Mouse (Mus musculus): Measurements from ENCODE around the gene Pcgf2. TPM values are rescaled to one million over a fixed set of nuclear protein-coding genes. Genes with fewer than 3 reads are reported as not detected.
A peak's percentile ranks its signal among the peaks of the same experiment; 100 is the strongest.
"Not testable (repeated sequence)": the region's sequence is repeated elsewhere in the genome, so short reads cannot be mapped to it uniquely, and the experiment has no call there.

The Pcgf2 gene
- 10 to 100 TPM; 30.1 to 30.3 TPM for total RNA-seq (2021)

DNA sequence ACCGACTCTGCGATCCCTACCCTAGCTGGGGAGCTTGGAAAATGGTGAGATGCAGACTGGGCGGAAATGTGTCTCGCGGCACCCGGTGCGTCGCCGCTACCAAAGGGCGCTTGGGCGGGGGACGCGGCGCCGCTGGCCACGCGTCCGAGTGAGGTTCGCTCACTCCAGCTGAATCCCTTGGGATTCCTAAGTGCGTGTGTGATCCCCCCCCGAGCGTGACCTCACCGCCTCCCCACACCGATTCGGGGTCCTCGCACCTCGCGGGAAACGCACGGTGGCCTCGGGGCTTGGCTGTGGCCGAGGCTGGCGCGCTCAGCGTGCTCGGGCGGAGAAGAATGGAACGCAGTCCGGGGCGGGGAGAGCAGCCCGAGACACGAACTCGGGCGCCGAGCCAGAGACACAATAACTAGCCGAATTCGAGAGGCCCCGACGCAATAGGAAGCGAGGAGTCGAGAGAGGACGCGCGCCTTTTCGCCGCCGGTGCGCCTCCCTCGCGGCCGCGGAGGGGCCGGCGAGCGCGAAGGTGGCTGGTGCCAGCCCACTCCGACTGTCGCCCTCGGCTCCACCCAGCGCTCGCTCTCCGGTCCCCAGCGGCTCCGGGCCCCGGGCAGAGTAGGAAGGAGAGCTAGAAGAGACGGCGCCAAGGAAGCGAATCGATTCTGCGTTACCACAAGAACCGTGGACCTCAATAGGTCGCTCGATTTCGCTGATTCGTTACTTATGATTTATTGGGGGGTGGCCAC lies at the start of gene Pcgf2:
TSS of gene Pcgf2 (minus strand) at position 495 of the 743 bp plus-strand sequence.
- DNase-seq (ENCODE audit: low spot score in 2 of 2): peak; percentile 72
- intact Hi-C loops (cut with DNase I): no loop called here

DNA sequence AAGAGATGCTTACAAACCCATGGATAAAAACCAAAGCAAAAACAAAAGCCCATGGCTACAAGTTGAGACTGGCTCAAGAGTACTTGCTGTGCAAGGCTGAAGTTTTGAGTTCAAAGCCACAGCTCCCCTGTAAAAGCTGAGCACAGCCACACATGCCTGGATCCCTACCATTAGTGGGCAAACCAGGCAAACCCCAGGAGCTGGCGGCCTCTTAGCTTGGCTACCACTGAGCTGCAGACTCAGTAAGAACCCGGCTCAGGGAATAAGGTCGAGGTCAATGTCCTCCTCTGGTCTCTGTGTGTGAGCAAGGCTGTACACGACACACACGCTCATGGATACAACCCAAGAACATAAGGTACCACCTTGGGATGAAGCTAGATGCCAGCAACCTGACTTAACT lies 48.2 kb upstream of the Pcgf2 start:
- intact Hi-C loops (cut with DNase I): no loop called here
- no peak for DNase-seq (ENCODE audit: low spot score in 2 of 2)

DNA sequence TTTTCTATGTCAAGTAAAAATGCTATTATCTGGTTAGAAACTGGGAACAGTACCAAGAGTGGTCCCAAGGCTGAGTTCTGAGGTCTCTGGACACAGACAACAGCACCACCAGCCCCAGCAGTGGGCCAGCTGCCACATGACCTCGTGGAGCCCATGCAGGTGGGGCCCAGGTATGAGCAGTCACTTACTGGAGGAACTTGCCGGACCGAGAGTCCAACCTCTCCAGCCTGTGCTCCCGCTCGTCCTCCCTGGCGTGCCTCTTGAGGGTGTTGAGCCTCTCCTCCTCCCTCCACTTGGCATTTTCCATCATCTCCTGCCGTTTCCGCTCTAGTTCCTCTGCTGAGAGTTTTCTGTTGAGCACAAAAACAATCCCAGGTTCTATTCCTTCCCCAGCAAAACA lies 47.5 kb upstream of the Pcgf2 start:
- intact Hi-C loops (cut with DNase I): no loop called here
- DNase-seq (ENCODE audit: low spot score in 2 of 2): no peak

DNA sequence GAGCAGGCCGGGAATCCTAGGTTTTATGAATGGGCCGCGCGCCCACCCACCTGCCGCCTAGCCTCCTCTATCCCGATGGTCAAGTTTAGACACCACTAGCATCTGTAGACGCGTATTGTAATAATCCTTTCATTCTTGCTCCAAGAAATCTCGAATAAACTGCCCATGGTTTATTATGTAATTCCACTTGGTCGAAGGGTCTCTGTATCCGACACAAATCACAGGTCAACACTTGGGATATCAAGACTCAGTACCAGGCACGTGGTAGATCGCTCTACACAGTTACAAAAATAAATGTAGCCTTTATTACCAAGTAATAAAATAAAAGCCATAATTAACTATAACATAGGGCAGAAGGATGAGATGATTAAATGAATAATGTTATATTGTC lies 45.0 kb upstream of the Pcgf2 start:
- no peak for DNase-seq (ENCODE audit: low spot score in 2 of 2)
- intact Hi-C loops (cut with DNase I): loop anchor here (2.0 kb wide), 1 partner anchor 47 kb away; no protein-coding TSS in a partner anchor

DNA sequence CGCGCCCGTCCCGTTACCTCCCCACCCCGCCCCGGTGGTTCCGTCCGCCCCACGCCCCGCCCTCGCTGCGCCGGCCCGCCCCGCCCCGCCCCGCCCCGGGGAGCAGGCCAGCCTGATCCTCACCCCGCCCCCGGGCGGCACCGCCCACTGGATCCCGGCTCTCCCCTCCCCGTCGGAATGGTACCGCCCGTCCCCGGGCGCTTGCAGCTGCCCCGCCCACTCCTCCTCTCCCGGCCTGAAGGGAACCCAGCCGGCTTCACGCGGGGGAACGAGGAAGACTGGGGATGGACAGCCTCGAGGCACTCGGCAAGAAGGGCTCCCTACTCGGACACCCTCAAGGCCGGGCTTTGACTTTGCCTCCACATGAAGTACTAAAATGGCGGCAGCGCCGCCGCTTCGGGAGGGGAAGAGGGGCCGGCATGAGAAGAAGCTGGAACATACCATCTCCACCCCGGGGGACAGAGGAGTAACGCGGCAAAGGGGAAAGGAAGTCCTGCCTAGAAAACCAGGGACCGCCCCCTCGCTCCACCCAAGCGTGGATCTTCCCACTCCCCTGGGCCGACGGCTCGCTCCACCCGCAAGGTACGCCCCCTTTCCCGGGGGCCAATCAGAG lies 44.5 kb upstream of the Pcgf2 start:
- intact Hi-C loops (cut with DNase I): loop anchor here (2.0 kb wide), 1 partner anchor 46 kb away; no protein-coding TSS in a partner anchor
- DNase-seq (ENCODE audit: low spot score in 2 of 2): peak; percentile 97 to 99

DNA sequence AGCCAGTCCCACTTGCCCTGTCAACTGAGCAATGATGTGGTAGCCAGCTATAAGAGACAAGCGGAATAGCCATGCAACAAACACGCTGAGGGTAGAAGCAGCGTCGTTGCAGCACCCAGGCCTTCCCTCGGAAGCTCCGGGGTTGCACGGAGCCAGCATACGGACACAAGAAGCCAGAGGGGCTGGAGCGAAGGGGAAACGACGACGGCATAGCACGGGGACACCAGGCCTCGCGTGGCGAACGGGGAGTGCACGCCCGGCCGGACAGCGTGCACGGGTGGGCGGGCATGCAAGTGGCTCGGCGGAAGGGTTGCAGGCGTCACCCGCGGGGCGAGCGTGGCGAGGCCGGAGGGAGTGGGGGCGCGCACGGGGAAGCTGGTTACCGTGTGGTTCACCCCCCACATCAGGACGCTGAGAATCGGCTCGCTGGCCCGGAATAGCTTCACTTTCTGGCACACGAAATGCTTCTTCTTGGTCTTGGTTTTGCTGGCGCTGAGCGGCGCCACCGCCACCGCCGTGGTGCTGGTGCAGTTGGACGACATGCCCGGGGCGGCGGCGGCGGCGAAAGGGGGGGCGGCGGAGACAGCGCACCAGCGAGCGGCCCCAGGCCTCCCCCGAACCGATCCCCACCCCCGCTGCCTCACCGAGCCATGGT lies 43.9 kb upstream of the Pcgf2 start, which contains the start of gene Pip4k2b:
TSS of gene Pip4k2b (minus strand) at position 642 of the 655 bp plus-strand sequence.
- peak in 1 of 2 experiments; percentile 30 for DNase-seq (ENCODE audit: low spot score in 2 of 2)
- intact Hi-C loops (cut with DNase I): loop anchor here (2.0 kb wide), 1 partner anchor 45 kb away; no protein-coding TSS in a partner anchor

DNA sequence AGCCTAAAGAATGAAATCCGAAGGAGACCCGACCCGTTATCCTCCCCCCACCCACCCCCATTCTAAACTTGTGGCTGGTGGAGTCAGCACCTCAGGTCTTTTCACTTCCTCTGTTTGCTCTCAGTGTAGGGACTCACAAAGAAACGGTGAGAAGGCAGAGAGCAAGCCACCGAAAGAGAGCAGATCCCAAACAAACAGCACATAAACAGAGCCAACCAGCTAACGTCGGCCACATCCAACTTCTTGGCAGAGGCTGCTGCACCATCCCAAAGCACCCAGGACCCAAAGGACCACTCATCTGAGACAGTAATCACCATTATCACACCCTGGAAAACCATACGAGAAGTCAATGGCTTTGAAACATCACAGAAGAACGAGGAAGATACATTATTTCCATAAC lies 43.1 kb upstream of the Pcgf2 start:
- intact Hi-C loops (cut with DNase I): no loop called here
- no peak for DNase-seq (ENCODE audit: low spot score in 2 of 2)

DNA sequence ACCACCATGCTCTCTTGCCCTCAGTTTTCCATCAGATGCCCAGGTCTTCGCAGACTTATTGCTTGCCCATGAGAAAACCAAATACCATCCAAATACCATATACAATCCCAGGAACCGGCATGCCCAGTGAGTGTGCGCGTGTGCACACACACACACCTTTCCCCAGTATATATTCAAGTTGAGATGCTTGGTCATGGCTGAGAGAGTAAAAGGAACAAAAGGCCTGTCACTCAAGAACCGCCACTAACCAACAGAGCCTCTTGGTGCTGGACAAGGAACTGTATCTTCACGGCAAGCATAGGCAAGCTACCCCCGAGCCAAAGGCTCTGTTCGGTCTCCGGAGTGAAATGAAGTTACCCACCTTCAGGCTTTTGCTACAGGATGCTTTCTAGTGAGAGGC lies 42.3 kb upstream of the Pcgf2 start:
- intact Hi-C loops (cut with DNase I): no loop called here
- DNase-seq (ENCODE audit: low spot score in 2 of 2): no peak

DNA sequence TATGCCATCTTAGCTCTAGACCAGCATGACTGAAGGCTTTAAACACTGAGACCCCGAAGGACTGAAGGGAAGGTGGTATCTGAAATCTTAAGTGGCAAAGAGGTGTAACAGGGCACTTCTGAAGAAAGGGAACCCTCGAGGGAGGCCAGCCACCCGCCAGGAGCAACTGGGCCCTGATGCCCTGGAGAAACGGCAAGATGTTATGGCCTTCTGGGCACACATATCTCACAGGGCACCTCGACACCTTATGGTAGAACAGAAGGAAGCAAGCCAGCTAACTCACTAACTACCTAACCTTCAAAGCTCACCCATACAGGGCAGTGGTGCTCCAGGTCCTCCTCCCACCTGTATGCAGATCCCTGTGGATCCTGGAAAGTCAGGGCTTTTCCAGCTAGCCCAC lies 41.9 kb upstream of the Pcgf2 start:
- DNase-seq (ENCODE audit: low spot score in 2 of 2): no peak
- intact Hi-C loops (cut with DNase I): no loop called here

DNA sequence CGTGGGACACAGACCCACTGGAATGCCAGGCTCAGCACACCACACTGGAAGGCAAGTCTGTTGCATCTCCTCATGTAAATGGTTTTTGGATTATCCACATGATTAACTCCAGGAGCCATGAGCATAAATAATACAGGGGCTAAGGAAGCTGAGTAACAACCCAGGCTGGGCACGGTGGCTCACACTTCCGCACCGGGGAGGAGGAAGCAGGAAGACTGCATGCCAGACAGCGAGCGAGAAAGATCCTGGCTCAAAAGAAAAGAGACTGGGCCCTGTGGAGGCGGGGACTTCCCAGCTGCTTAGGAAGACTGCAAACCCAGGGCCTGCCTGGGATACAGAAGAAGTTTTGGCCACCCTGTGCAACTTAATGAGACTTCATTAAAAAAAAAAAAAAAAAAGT lies 39.9 kb upstream of the Pcgf2 start:
- intact Hi-C loops (cut with DNase I): no loop called here
- DNase-seq (ENCODE audit: low spot score in 2 of 2): peak in 1 of 2 experiments; percentile 66

DNA sequence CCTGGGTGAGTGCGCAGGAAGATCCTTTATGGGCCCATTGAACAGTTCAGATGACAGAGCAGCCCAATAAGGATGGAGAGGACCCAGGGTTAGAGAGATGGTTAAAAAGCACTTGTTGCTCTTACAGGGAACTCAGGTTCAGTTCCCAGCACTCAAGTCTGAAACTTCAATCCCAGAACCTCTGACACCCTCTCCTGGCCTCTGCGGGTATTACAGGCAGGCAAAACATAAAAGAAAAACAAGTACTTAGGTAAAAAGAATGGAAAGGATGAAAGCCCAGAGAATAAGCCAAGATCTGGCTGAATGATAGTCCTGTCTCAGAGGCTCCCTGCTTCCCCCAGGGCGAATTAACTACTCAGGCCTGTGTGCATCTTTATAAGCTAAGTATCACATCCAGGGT lies 38.9 kb upstream of the Pcgf2 start:
- intact Hi-C loops (cut with DNase I): no loop called here

DNA sequence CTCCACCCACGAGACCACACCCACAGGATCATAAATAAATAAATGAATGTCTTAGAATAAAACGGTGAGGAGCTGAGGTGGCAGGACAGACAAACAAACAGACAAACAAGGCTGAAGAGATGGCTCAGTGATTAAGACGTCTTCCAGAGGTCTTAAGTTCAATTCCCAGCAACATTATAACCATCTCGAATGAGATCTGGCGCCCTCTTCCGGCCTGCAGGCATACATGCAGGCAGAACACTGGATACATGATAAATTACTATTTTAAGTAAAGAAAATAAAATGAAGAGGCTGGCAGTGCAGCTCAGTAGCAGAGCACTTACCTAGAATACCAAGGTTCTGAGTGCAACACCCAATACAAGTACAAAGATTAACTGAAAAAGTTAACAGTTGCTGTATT lies 38.4 kb upstream of the Pcgf2 start:
- intact Hi-C loops (cut with DNase I): no loop called here
- no peak for DNase-seq (ENCODE audit: low spot score in 2 of 2)

More for the DNA sequence above, 38.9 kb upstream of the Pcgf2 start:
- DNase-seq (ENCODE audit: low spot score in 2 of 2): no peak

DNA sequence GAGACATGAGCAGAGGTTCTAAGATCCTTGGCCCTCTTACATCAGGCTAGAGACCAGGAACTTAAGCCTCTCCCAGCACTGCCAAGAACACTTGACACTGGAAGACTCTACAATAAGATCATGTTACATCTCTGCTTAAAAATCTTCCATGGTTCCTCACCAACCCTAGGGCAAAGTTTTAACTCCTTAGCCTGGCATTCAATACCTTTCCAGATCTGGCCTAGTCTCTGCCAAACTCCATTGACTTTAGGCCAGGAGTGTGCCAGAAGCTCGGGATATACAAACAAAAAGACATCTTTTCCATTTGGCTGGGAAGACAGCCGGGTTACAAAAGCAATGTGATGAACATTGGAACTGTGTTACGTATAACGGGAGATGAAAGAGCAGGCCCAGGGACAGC lies 37.3 kb upstream of the Pcgf2 start:
- intact Hi-C loops (cut with DNase I): no loop called here
- DNase-seq (ENCODE audit: low spot score in 2 of 2): no peak

DNA sequence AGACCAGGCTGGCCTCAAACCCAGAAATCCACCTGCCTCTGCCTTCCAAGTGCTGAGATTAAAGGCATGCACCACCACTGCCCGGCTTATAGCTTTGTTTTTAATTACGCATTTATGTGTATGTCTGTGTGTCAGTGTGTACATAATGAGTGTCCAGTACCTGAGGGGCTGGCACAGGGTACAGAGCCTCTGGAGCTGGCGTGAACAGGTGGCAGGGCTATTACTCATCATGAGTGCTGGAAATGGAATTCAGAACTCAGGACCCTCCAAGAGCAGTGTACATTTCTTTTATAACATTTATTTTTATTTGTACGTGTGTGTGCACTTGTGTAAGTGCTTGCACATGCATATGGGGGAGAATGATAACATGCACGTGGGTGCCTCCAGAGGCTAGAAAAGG lies 36.3 kb upstream of the Pcgf2 start:
- no peak for DNase-seq (ENCODE audit: low spot score in 2 of 2)
- intact Hi-C loops (cut with DNase I): no loop called here

DNA sequence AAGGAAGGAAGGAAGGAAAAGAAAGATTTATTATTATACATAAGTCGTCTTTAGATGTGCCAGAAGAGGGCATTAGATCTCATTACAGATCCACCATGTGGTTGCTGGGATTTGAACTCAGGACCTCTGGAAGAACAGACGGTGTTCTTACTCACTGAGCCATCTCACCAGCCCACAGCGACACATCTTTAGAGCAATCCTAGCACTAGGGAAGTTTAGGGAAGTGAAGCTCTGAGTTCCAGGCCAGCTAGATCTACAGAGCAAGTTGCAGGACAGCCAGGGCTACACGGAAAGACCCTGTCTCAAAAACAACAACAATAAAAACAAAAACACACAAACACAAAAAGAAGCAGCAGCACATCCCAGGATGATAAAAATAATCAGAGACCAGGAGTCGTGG lies 34.5 kb upstream of the Pcgf2 start:
- intact Hi-C loops (cut with DNase I); DNase-seq (ENCODE audit: low spot score in 2 of 2): not testable (repeated sequence)

DNA sequence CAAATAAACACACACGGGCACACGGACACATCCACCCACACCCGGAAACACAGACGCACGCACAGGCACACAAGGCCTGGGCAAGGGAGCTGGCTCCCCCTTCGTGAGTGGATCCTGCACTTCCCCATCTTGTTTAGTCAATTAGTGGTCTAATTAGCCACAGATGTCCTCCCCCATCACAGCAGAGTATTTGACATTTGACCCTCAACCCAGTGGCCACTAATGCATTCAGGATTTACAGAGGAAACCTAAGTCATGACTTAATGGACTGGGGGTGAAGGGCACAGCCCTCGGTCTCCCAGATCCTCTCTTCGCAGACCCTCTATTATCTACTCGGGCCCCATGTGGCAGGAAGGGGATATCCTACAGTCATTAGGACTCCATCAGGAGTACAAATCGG lies 33.4 kb upstream of the Pcgf2 start:
- intact Hi-C loops (cut with DNase I): no loop called here
- DNase-seq (ENCODE audit: low spot score in 2 of 2): no peak

DNA sequence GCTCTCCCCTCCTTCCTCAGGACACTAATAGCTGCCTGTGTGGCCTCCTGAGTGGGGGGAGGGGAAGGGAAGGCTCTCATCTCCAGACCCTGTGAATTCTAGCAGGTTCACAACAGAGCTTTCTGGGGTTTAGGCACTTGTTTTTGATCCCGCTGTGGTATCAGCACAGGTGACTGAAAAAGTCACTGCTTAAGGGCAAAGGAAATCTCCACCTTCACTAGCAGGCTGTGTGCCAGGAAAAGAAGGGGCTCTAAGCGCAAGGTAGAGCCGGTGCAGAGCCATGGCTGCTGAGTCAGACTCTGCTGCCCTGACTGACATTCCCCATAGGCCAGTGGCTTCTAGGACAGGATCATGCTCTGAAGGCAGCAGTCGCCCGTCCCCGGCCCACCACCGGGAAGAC lies 28.4 kb upstream of the Pcgf2 start:
- DNase-seq (ENCODE audit: low spot score in 2 of 2): no peak
- intact Hi-C loops (cut with DNase I): no loop called here

DNA sequence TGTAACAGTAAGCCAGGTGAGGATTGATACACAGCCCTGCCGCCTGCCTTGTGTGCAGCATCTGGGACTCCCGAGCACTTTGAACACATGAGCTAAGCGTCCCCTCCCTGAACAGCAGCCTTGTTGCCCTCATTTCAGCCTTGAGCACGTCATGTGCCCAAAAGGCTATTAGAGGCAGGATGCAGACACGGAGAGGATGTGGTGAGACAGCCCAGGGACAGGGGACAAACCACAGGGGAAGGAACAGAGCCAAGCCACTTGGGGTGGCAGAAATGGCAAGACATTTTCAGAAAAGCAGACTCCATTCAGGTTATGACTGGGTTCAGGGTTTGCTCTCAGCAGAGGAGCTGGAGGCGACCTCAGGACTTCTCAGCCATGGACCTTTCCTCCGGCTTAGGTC lies 28.0 kb upstream of the Pcgf2 start:
- DNase-seq (ENCODE audit: low spot score in 2 of 2): no peak
- intact Hi-C loops (cut with DNase I): no loop called here

DNA sequence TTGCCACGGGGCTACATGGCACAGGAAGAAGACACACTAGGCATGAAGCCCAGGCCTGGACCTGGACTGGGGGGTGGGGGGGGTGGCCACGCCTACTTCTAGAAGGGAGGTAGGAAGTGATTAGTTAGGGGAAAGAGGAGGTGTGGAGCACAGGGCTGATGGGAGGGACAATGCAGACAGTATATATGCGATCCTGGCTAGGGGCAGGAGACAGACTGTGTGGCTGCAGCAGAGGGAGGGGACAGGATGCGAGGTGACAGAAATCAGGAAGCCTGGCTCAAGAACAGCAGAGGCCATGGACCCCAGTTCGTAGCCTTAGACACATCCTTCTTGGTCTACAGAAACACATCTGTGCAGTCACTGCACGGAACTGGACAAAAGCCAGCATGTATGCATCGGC lies 23.4 kb upstream of the Pcgf2 start:
- intact Hi-C loops (cut with DNase I): no loop called here
- no peak for DNase-seq (ENCODE audit: low spot score in 2 of 2)

DNA sequence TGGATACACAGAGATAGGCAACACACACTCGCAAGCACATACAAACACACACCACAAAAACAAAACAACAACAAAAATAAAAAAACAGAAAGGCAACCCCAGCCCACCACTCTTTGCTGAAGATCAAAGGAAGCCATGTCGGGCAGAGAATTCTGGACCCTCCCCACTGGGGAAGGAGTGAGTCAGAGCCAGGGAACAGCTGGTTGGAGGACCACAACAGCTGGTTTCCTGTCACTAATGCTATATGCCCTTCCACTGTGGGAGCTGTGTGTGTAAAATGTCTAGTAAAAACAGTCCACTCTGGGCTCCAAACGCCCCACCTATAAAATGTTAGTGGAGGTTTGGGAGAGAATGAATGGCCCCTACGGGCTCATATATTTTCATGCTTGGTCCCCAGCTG lies 21.0 kb upstream of the Pcgf2 start:
- DNase-seq (ENCODE audit: low spot score in 2 of 2): no peak
- intact Hi-C loops (cut with DNase I): no loop called here

DNA sequence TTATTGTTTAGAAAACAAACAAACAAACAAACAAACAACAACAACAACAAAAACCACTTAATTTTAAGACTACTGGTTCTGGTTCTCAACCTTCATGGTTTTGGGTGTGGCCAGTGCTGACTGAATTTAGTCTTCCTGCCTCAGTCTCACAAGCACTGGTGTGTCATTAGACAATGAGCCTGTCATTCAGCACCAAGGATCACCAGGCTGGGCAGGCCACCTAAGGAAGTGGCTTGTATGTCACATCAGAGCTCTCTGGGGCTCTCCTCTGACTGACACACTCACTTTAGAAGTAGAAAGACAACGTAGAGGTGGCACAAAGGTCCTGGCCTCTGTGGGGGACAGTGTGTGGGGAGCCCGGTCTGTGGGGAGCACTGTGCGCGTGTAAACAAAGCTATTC lies 18.7 kb upstream of the Pcgf2 start:
- intact Hi-C loops (cut with DNase I): no loop called here

More for the DNA sequence above, 18.7 kb upstream of the Pcgf2 start:
- DNase-seq (ENCODE audit: low spot score in 2 of 2): no peak

All from left cerebral cortex, postnatal 25 days (tissue).